Mouse (Mus musculus) urinary bladder, postnatal 25 days (tissue): ENCODE measurements around the gene Olfr1238.

Source experiments
- DNase-seq: peaks from one replicate; pipeline ENCODE4 v3.0.0; 2022; ENCODE audit warnings: low spot score

The Olfr1238 gene

DNA sequence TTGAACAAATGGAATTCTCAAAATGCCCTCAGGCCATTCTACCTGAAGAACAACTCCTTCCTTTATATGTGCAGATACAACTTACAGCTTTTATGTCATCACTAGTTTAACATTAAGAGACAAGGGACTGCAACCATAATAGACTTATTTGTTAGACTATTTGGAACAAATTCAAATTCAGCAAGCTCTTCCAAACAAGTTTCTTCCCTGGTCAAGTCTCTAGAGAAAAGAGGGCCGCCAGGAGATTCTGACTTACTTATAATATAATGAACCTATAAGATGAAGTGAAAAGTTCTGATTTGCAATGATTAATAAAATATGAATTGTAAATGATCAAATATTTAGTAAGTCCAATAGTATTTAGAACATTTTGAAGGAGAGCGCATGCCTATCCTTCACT is at the start of gene Olfr1238:
Gene Olfr1238, minus strand, starts transcription at position 101 of the 400 bp plus-strand sequence.
- DNase-seq = no peak

DNA sequence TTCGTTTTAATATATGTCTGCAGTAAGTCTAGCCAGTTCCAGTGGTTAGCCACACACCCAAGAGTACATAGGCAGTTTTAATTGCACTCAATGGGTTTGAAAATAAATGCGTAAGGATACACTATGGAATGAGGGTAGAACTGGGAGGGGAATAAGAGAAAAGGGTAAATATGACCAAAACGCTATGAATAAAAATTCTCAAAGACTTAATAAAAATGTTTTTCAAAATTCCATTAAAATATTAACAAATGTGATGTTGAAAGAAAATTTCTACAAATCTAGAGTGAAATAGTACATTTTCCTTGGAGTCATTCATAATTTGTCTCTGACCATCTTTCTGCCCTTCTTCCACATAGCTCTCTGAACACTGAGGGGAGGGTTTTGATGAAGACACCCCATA is 33.4 kb upstream of the Olfr1238 start, which contains the start of gene Olfr1240:
Gene Olfr1240, minus strand, starts transcription at position 101 of the 400 bp plus-strand sequence.
- no peak for DNase-seq

DNA sequence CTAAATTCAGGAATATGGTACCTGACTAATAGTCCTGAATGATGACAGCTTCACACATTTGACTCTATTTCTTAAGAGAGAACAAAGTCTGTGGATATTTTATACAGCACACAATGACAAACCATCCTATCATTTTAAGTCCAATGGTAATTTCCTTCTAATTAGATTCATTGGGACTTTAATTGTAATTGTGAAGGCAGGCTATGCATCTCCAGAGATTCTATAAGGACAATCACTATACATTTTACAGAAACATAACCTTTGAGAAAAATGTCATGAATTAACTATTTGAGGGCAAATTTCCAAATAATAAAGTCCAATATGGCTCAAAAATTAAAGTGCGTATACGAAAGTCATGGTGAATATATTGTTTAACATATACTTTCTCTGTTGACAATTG is 10.8 kb upstream of the Olfr1238 start, which contains the start of gene Olfr1239:
Gene Olfr1239, minus strand, starts transcription at position 101 of the 400 bp plus-strand sequence.
- DNase-seq = no peak

DNA sequence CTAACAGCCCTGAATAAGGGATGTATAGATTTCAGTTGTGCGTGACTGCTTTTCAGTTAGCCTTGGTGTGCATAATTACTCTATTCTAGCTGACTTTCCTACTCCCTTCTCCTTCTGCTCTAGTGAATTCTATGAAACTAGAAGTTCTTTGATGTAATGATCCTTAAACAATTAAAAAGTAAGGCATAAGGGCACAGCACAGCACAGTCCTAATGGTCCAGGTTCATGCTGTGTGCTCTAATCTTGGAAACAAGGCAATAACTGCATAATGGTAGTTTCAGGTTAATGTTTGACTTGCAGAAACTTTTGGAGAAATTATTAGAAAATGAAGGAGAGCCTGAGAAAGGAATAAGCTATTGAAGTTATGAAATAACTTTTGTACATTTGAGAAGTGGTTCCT is 5.1 kb upstream of the Olfr1238 start:
- no peak for DNase-seq

DNA sequence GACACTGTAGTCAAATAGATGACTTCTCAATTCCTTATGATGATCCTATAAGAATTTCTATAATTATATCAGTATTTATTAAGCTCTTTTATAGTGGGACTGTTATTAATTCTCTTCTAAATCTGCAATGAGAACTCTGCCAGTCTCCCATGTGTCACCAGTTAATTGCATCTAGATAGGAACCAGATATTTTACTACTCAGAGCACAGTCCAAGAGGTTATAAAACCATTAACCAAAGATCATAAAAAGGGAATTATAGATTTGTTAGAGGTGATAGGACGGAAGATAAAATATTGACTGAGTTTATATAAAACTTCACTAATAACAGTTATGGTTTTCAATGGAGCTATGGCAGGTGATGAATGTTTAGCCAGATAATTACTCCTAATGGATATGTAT is 8.6 kb downstream of the Olfr1238 start:
- DNase-seq = no peak

DNA sequence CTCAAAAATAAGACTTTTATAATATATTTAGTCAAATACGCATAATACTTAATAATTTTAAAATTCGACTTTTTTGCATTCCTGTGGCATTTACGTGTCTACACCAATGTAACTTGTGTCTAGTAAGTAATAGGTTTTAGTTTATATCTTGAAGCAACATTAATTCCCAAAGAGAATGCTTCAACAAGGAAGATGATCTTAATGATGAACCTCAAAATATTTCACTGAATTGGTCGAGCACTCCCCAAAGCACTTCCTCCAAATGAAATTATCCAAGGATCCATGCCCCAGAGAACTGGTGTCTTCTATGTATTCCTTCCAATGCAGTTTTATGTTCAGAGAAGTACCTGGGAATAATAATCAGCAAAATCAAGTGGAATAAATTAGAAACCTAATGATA is 44.7 kb downstream of the Olfr1238 start, which contains the start of gene Olfr1234:
Gene Olfr1234, minus strand, starts transcription at position 101 of the 400 bp plus-strand sequence.
- DNase-seq = no peak
